Mouse (Mus musculus): ENCODE measurements around the gene Iqgap2.

GRCm38 (mm10) chr13:95581850-95582249 is 309.9 kb downstream of the Iqgap2 start:
- no peak for TF ChIP-seq CTCF (IDR thresholded peaks at IDR 0.05; ENCODE audit: low read depth)
- no peak for TF ChIP-seq EP300 (IDR thresholded peaks at IDR 0.05; ENCODE audit: low read depth)

Measured in liver, postnatal 0 days (tissue).